Mouse (Mus musculus) heart, embryonic 15.5 days (tissue): ENCODE data around the gene Hacd4. TPM values are rescaled to one million over a fixed set of nuclear protein-coding genes. Genes with fewer than 3 reads are reported as not detected.

Experiments used
- ATAC-seq: fragments of 200-750 bp; cut with Nextera tagmentation; replicated peaks from 2 replicates; pipeline ENCODE4 v1.8.0; 2017; ENCODE audit warnings: low read depth, moderate TSS enrichment; ENCODE audit not compliant: insufficient number of reproducible peaks, insufficient read depth, low FRiP score
- H3K27ac ChIP-seq: fragments of 300-500 bp; sonication (generic); 2 replicates; pipeline ENCODE4 v1.5.1; 2015; ENCODE audit warnings: mild to moderate bottlenecking, inconsistent platforms
- H3K27me3 ChIP-seq: fragments of 300-500 bp; sonication (generic); 2 replicates; pipeline ENCODE4 v1.6.1; 2015; ENCODE audit warnings: inconsistent platforms
- H3K36me3 ChIP-seq: fragments of 300-500 bp; sonication (generic); 2 replicates; pipeline ENCODE4 v1.6.1; 2015; ENCODE audit warnings: mild to moderate bottlenecking, inconsistent platforms
- H3K4me1 ChIP-seq: fragments of 300-500 bp; sonication (generic); replicated peaks from 2 replicates; pipeline ENCODE4 v1.6.1; 2015; ENCODE audit warnings: inconsistent platforms
- H3K4me2 ChIP-seq: fragments of 300-500 bp; sonication (generic); 2 replicates; pipeline ENCODE4 v1.6.1; 2015; ENCODE audit warnings: inconsistent platforms, mild to moderate bottlenecking, moderate library complexity
- H3K4me3 ChIP-seq: fragments of 300-500 bp; sonication (generic); 2 replicates; pipeline ENCODE4 v1.5.1; 2015; ENCODE audit warnings: mild to moderate bottlenecking, inconsistent platforms
- H3K9ac ChIP-seq: fragments of 300-500 bp; sonication (generic); 2 replicates; pipeline ENCODE4 v1.6.1; 2015; ENCODE audit warnings: mild to moderate bottlenecking, inconsistent platforms
- H3K9me3 ChIP-seq: fragments of 300-500 bp; sonication (generic); replicated peaks from 2 replicates; pipeline ENCODE4 v1.6.1; 2016; ENCODE audit warnings: inconsistent platforms
- WGBS: fragments of 180-500 bp; shearing (Covaris S2); methylation state at CpG from one replicate; pipeline ENCODE4 v1.1.7; 2015; ENCODE audit warnings: mixed read lengths; 5-methylcytosine and 5-hydroxymethylcytosine counted together
- polyA plus RNA-seq: library from polyadenylated mRNA; unstranded; fragments of >200 nt; fragmentation: Nextera tagmentation; extraction: Ambion mirVana; gene quantifications from 2 replicates; pipeline ENCODE4 v1.2.1, GENCODE M21; 2015

Hacd4 gene
- polyA plus RNA-seq, 1 experiment from 2014 or later = 7.9 TPM

- Histone ChIP-seq H3K27me3 (no peaks in the 10 kb centered on the region), H3K4me1 (no peaks in the 10 kb centered on the region), H3K36me3 (no peaks in the 10 kb centered on the region), H3K9ac (no peak overlapping the region), H3K9me3 (no peaks in the 10 kb centered on the region), H3K4me2 (no peak overlapping the region), H3K27ac (no peak overlapping the region), H3K4me3 (no peak overlapping the region)
- no peak for ATAC-seq
- 81% methylated on average over 8 of the region's 8 CpGs for WGBS
Measured at GRCm38 (mm10) chr4:88432412-88433024, 6.2 kb downstream of the Hacd4 start.

DNA sequence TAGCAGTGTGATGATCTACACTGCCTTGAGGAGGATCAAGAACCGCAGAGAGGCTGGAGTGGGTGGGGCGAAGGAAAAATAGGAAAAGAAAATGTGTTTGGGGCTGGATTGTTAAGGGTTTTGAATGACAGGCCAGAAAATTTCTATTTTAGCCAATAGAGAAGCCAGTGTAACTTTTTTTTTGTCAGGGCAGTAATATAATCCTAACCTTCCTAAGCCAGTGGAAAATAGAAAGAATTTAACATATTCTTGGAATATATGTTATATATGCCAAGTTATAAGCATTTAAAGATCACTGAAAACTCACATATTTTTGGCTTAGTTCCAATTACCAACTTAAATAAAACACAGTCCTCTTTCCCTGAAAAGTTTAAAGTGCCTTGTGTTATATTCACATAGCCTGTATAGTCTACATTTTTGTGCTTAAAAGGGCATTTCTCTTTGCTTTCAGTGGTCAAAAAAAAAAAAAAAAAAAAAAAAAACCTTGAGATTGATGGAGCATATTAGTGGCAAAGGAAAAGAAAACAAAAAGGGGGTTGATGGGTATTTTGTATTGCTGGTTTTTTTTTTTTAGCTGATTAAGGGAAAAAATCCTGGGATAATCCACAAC is 11.0 kb downstream of the Hacd4 start:
- Histone ChIP-seq H3K9me3 (no peaks in the 10 kb centered on the region), H3K4me3 (no peak overlapping the region), H3K4me2 (no peak overlapping the region), H3K36me3 (no peaks in the 10 kb centered on the region), H3K27me3 (no peaks in the 10 kb centered on the region), H3K4me1 (no peaks in the 10 kb centered on the region), H3K27ac (no peak overlapping the region), H3K9ac (no peak overlapping the region)
- no peak for ATAC-seq
- WGBS = 86% methylated on average over 2 of the region's 2 CpGs

GRCm38 (mm10) chr4:88424563-88424962 is 14.2 kb downstream of the Hacd4 start:
- H3K9me3 ChIP-seq = no peaks in the 10 kb centered on the region
- H3K27me3 ChIP-seq = no peaks in the 10 kb centered on the region
- no peak overlapping the region for H3K4me3 ChIP-seq
- no peak overlapping the region for H3K4me2 ChIP-seq
- no peak for ATAC-seq
- H3K27ac ChIP-seq = no peak overlapping the region
- no peaks in the 10 kb centered on the region for H3K4me1 ChIP-seq
- no peak overlapping the region for H3K9ac ChIP-seq
- H3K36me3 ChIP-seq = no peaks in the 10 kb centered on the region

DNA sequence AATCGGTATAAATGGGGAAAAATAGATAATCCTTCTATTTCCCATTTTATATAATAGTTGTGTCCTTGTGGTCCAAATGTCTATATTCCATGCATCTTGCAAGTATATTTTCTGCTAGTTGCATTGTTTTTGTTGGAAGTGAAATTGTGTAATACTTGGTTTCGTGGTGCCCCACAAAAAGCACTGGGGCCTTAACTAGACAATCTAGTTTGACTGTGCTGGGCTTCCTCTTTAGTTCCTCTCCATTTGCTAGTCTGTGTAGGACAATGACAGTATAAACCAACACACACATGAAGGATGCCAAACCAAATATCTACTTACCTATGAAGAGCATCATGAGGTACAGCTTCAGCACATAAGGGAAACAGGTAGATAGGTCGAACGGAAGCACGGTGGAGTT is 19.4 kb downstream of the Hacd4 start:
- Histone ChIP-seq H3K36me3 (no peaks in the 10 kb centered on the region), H3K27ac (no peak overlapping the region), H3K4me3 (no peak overlapping the region), H3K4me1 (peaks cover 4% of the 10 kb centered on the region; the same call in 1 of the 2 replicates), H3K9ac (no peak overlapping the region), H3K27me3 (no peaks in the 10 kb centered on the region), H3K4me2 (no peak overlapping the region), H3K9me3 (no peaks in the 10 kb centered on the region)
- no peak for ATAC-seq
- 89% methylated on average over 5 of the region's 5 CpGs for WGBS

DNA sequence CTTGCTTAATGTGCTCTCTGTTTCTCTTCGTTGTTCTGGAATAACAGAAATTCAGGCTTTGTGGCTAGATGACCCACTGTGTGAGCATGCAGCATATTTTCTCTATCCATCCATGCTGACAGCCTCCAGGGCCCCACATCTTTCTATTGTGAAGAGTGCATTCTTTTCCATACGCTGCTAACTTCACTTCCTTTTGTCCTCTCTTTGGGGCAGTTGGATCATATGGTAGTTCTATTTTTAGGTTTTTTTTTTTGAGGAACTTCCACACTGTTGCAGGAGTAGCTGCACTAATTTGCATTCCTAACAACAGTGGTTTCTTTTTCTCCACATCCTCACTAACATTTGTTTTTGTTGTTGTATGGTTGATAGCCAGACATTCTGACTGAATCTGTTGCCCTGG is 23.7 kb downstream of the Hacd4 start:
- H3K9ac ChIP-seq = no peak overlapping the region
- H3K27ac ChIP-seq = no peak overlapping the region
- no peaks in the 10 kb centered on the region for H3K36me3 ChIP-seq
- H3K9me3 ChIP-seq = no peaks in the 10 kb centered on the region
- no peak overlapping the region for H3K4me2 ChIP-seq
- no peaks in the 10 kb centered on the region for H3K27me3 ChIP-seq
- 35% methylated on average over 2 of the region's 2 CpGs for whole genome bisulfite sequencing
- H3K4me3 ChIP-seq = no peak overlapping the region
- H3K4me1 ChIP-seq = peaks cover 4% of the 10 kb centered on the region; the same call in 1 of the 2 replicates
- ATAC-seq = no peak

- peaks cover 4% of the 10 kb centered on the region; the same call in 1 of the 2 replicates for H3K4me1 ChIP-seq
- H3K9ac ChIP-seq = no peak overlapping the region
- H3K27me3 ChIP-seq = no peaks in the 10 kb centered on the region
- no peak for ATAC-seq
- H3K9me3 ChIP-seq = no peaks in the 10 kb centered on the region
- no peak overlapping the region for H3K27ac ChIP-seq
- no peak overlapping the region for H3K4me2 ChIP-seq
- H3K4me3 ChIP-seq = no peak overlapping the region
- H3K36me3 ChIP-seq = no peaks in the 10 kb centered on the region
- WGBS = 74% methylated on average over 2 of the region's 2 CpGs
Measured at GRCm38 (mm10) chr4:88412331-88412730, 26.4 kb downstream of the Hacd4 start.

GRCm38 (mm10) chr4:88409279-88409678 is 29.4 kb downstream of the Hacd4 start:
- no peak for ATAC-seq
- 91% methylated on average over 4 of the region's 4 CpGs for WGBS
- Histone ChIP-seq H3K4me2 (no peak overlapping the region), H3K27me3 (no peaks in the 10 kb centered on the region), H3K36me3 (no peaks in the 10 kb centered on the region), H3K4me3 (no peak overlapping the region), H3K9ac (no peak overlapping the region), H3K4me1 (peaks cover 5% of the 10 kb centered on the region), H3K27ac (no peak overlapping the region), H3K9me3 (no peaks in the 10 kb centered on the region)

- WGBS = 81% methylated on average over 4 of the region's 4 CpGs
- H3K27me3 ChIP-seq = no peaks in the 10 kb centered on the region
- no peak overlapping the region for H3K4me2 ChIP-seq
- no peak overlapping the region for H3K4me3 ChIP-seq
- peaks cover 5% of the 10 kb centered on the region for H3K4me1 ChIP-seq
- no peak overlapping the region for H3K27ac ChIP-seq
- no peak overlapping the region for H3K9ac ChIP-seq
- ATAC-seq = 0 out of 2 replicates have a peak, but pooled peaks have one; percentile 35
- no peaks in the 10 kb centered on the region for H3K36me3 ChIP-seq
- H3K9me3 ChIP-seq = no peaks in the 10 kb centered on the region
Measured at GRCm38 (mm10) chr4:88406887-88407696, 31.6 kb downstream of the Hacd4 start.

DNA sequence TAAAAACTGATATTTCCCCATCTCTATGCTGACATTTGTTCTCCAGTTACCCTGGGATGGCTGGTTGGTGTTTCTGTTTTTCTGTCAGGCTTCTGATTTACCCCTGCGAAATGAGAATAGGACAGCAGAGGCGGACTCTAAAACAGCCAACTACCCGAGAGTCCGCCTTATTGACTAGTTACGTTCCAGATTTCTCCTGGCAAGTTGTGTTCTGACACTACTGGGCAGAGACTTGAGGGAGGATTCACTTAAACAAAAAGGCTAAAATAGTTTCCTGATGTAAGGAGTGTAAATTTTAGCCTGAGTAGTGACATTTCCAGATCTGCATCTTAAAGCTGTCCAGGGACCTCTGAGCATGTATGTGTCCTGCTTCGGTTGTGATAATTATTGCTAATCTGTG is 35.8 kb downstream of the Hacd4 start:
- H3K4me2 ChIP-seq = no peak overlapping the region
- no peak overlapping the region for H3K4me3 ChIP-seq
- WGBS = 87% methylated on average over 6 of the region's 6 CpGs
- no peak overlapping the region for H3K9ac ChIP-seq
- no peak overlapping the region for H3K27ac ChIP-seq
- H3K9me3 ChIP-seq = no peaks in the 10 kb centered on the region
- no peak for ATAC-seq
- no peaks in the 10 kb centered on the region for H3K27me3 ChIP-seq
- no peaks in the 10 kb centered on the region for H3K36me3 ChIP-seq
- peaks cover 5% of the 10 kb centered on the region for H3K4me1 ChIP-seq

- H3K4me3 ChIP-seq = no peak overlapping the region
Measured at GRCm38 (mm10) chr4:88400992-88401313, 37.8 kb downstream of the Hacd4 start.

GRCm38 (mm10) chr4:88400302-88400991 is 38.3 kb downstream of the Hacd4 start:
- no peak for ATAC-seq
- H3K4me1 ChIP-seq = no peaks in the 10 kb centered on the region
- H3K36me3 ChIP-seq = no peaks in the 10 kb centered on the region
- H3K9ac ChIP-seq = no peak overlapping the region
- H3K4me3 ChIP-seq = no peak overlapping the region
- no peak overlapping the region for H3K27ac ChIP-seq
- H3K4me2 ChIP-seq = no peak overlapping the region
- 71% methylated on average over 9 of the region's 9 CpGs for WGBS
- H3K9me3 ChIP-seq = no peaks in the 10 kb centered on the region
- H3K27me3 ChIP-seq = no peaks in the 10 kb centered on the region

More at GRCm38 (mm10) chr4:88400992-88401313, 37.8 kb downstream of the Hacd4 start:
- Histone ChIP-seq H3K9me3 (no peaks in the 10 kb centered on the region), H3K4me2 (no peak overlapping the region), H3K9ac (no peak overlapping the region), H3K36me3 (no peaks in the 10 kb centered on the region), H3K4me1 (no peaks in the 10 kb centered on the region), H3K27me3 (no peaks in the 10 kb centered on the region), H3K27ac (no peak overlapping the region)
- 90% methylated on average over 7 of the region's 7 CpGs for WGBS
- no peak for ATAC-seq
